Mouse (Mus musculus) testis, adult 2 months (tissue): ENCODE measurements at regions not wholly inside any gene's neighbourhood (a gene's known extent, or its start where the extent isn't known, plus 50 kb on each side); places are given as distances from the start of the nearest gene placed in this dataset.

Experiments
- CTCF ChIP-seq: fragments of 200-500 bp; IDR thresholded peaks from 2 replicates; pipeline ENCODE4 v1.5.1; 2012; ENCODE audit warnings: low read depth, mild to moderate bottlenecking, inconsistent platforms, low read length, moderate library complexity; ENCODE audit not compliant: control insufficient read depth, insufficient read depth, insufficient replicate concordance
- POLR2A ChIP-seq: fragments of 200-500 bp; IDR thresholded peaks from 2 replicates; pipeline ENCODE4 v1.6.1; 2012; ENCODE audit warnings: low read depth, mild to moderate bottlenecking, inconsistent platforms, low read length, moderate library complexity; ENCODE audit not compliant: control insufficient read depth

DNA sequence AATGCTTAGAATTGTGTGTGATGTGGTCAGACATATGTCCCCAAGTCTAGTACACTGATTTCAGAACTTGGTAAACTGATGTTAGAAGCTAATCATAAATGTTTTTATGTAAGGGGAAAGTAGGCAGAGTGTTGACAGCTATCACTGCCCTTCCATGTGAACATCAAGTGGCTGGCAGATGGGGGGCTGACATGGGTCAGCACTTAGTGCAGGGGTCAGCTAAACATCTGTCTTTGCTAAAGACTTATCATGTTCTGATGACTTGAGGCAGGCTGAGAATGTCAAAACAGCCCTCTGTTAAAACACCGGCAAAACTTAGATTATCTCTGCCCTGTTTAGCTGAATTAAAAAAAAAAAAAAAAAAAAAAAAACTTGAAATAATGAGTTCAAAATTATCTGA lies 116.7 kb upstream of the Edil3 start:
- no peak for TF ChIP-seq POLR2A
- TF ChIP-seq CTCF: no peak
